Mouse (Mus musculus) C2C12 (cell line): ENCODE results near the gene Ctnnbl1. TPM values are rescaled to one million over a fixed set of nuclear protein-coding genes. Genes with fewer than 3 reads are reported as not detected.

Experiments used
- H3K27me3 ChIP-seq: one replicate; pipeline ENCODE4 v1.6.1; 2011; ENCODE audit not compliant: control insufficient read depth, insufficient read depth, insufficient read length
- H3K36me3 ChIP-seq: one replicate; pipeline ENCODE4 v1.6.1; 2011; ENCODE audit not compliant: control insufficient read depth, insufficient read depth
- H3K4me3 ChIP-seq: one replicate; pipeline ENCODE4 v1.5.1; 2011; ENCODE audit warnings: mild to moderate bottlenecking, control low read depth; ENCODE audit not compliant: poor library complexity, insufficient read depth, severe bottlenecking
- H3K79me2 ChIP-seq: one replicate; pipeline ENCODE4 v1.6.1; 2011; ENCODE audit not compliant: control insufficient read depth, insufficient read depth
- H3K79me3 ChIP-seq: one replicate; pipeline ENCODE4 v1.6.1; 2011; ENCODE audit warnings: low read depth, control low read depth
- H3ac ChIP-seq: one replicate; pipeline ENCODE3; 2011; ENCODE audit warnings: low read depth; ENCODE audit not compliant: control insufficient read depth, insufficient read length
- CEBPB ChIP-seq: IDR thresholded peaks from one replicate; pipeline ENCODE4 v1.6.1; 2011; ENCODE audit warnings: low read depth, mild to moderate bottlenecking, control low read depth, moderate library complexity
- CTCF ChIP-seq: IDR thresholded peaks from one replicate; pipeline ENCODE4 v1.5.1; 2011; ENCODE audit not compliant: control insufficient read depth, insufficient read depth, insufficient read length
- FOSL1 ChIP-seq: IDR thresholded peaks from one replicate; pipeline ENCODE4 v1.8.0; 2011; ENCODE audit warnings: mild to moderate bottlenecking, low read length; ENCODE audit not compliant: poor library complexity, insufficient read depth, severe bottlenecking
- MAX ChIP-seq: IDR thresholded peaks from one replicate; pipeline ENCODE4 v1.6.1; 2011; ENCODE audit warnings: mild to moderate bottlenecking, control low read depth
- MYOD1 ChIP-seq: IDR thresholded peaks from one replicate; pipeline ENCODE4 v1.6.1; 2011; ENCODE audit warnings: low read depth; ENCODE audit not compliant: control insufficient read depth, insufficient read length
- MYOG ChIP-seq: IDR thresholded peaks from one replicate; pipeline ENCODE4 v1.6.1; 2011; ENCODE audit not compliant: control insufficient read depth, insufficient read length; ENCODE audit errors: extremely low read depth
- USF1 ChIP-seq: IDR thresholded peaks from one replicate; pipeline ENCODE4 v1.6.1; 2011; ENCODE audit warnings: low read depth, mild to moderate bottlenecking, control low read depth, moderate library complexity
- polyA plus RNA-seq: library from polyadenylated mRNA; unstranded; fragments of >200 nt; fragmentation: generic; extraction: Trizol; gene quantifications from one replicate; pipeline ENCODE4 v1.2.1, GENCODE M21; 2012; ENCODE audit warnings: missing spikeins

Gene Ctnnbl1
- polyA plus RNA-seq, 1 experiment = 42.0 TPM

GRCm38 (mm10) chr2:157768682-157769429 lies 31.7 kb downstream of the Ctnnbl1 start:
- Histone ChIP-seq H3K79me2 (peaks cover 9% of the 10 kb centered on the region), H3ac (no peak overlapping the region), H3K4me3 (no peak overlapping the region), H3K27me3 (no peaks in the 10 kb centered on the region), H3K36me3 (no peaks in the 10 kb centered on the region), H3K79me3 (peaks cover 4% of the 10 kb centered on the region)
- TF ChIP-seq CEBPB (no peak), USF1 (no peak), MYOG (no peak), MYOD1 (no peak), FOSL1 (no peak), CTCF (no peak), MAX (no peak)

GRCm38 (mm10) chr2:157770761-157771160 lies 33.6 kb downstream of the Ctnnbl1 start:
- TF ChIP-seq CTCF (no peak), MAX (no peak), CEBPB (no peak), MYOG (no peak), USF1 (no peak), MYOD1 (no peak), FOSL1 (no peak)
- H3K36me3 ChIP-seq = peaks cover 5% of the 10 kb centered on the region
- H3K79me2 ChIP-seq = peaks cover 9% of the 10 kb centered on the region
- H3K27me3 ChIP-seq = no peaks in the 10 kb centered on the region
- H3ac ChIP-seq = no peak overlapping the region
- H3K79me3 ChIP-seq = peaks cover 4% of the 10 kb centered on the region
- H3K4me3 ChIP-seq = no peak overlapping the region

- Histone ChIP-seq H3K4me3 (no peak overlapping the region), H3K36me3 (peaks cover 15% of the 10 kb centered on the region), H3K79me3 (peaks cover 3% of the 10 kb centered on the region), H3ac (no peak overlapping the region), H3K79me2 (peaks cover 9% of the 10 kb centered on the region), H3K27me3 (no peaks in the 10 kb centered on the region)
- TF ChIP-seq FOSL1 (no peak), CTCF (no peak), USF1 (no peak), MYOD1 (no peak), CEBPB (no peak), MYOG (no peak), MAX (no peak)
Observed at GRCm38 (mm10) chr2:157773661-157774060, 36.5 kb downstream of the Ctnnbl1 start.

GRCm38 (mm10) chr2:157775957-157776356 lies 38.8 kb downstream of the Ctnnbl1 start:
- no peak overlapping the region for H3K4me3 ChIP-seq
- H3K79me2 ChIP-seq = no peaks in the 10 kb centered on the region
- peaks cover 22% of the 10 kb centered on the region for H3K36me3 ChIP-seq
- no peak overlapping the region for H3ac ChIP-seq
- TF ChIP-seq MAX (no peak), FOSL1 (no peak), USF1 (no peak), MYOD1 (no peak), CEBPB (no peak), MYOG (no peak), CTCF (no peak)
- peaks cover 2% of the 10 kb centered on the region for H3K79me3 ChIP-seq
- H3K27me3 ChIP-seq = no peaks in the 10 kb centered on the region

GRCm38 (mm10) chr2:157780956-157781355 lies 43.8 kb downstream of the Ctnnbl1 start:
- no peaks in the 10 kb centered on the region for H3K27me3 ChIP-seq
- no peak overlapping the region for H3K4me3 ChIP-seq
- no peak for TF ChIP-seq CEBPB
- TF ChIP-seq CTCF = no peak
- no peak for TF ChIP-seq MYOG
- no peak for TF ChIP-seq USF1
- no peak for TF ChIP-seq MAX
- TF ChIP-seq MYOD1 = no peak
- TF ChIP-seq FOSL1 = no peak
- peaks cover 23% of the 10 kb centered on the region for H3K36me3 ChIP-seq
- no peaks in the 10 kb centered on the region for H3K79me2 ChIP-seq
- H3ac ChIP-seq = no peak overlapping the region
- H3K79me3 ChIP-seq = no peaks in the 10 kb centered on the region

- H3K79me2 ChIP-seq = no peaks in the 10 kb centered on the region
- no peak overlapping the region for H3K4me3 ChIP-seq
- H3ac ChIP-seq = no peak overlapping the region
- no peaks in the 10 kb centered on the region for H3K79me3 ChIP-seq
- H3K36me3 ChIP-seq = peaks cover 17% of the 10 kb centered on the region
- no peaks in the 10 kb centered on the region for H3K27me3 ChIP-seq
- no peak for TF ChIP-seq CTCF
- TF ChIP-seq FOSL1 = no peak
Observed at GRCm38 (mm10) chr2:157783152-157783551, 46.0 kb downstream of the Ctnnbl1 start.
